Mouse (Mus musculus) 416B (cell line): ENCODE measurements at regions not wholly inside any gene's neighbourhood (a gene's known extent, or its start where the extent isn't known, plus 50 kb on each side); places are given as distances from the start of the nearest gene placed in this dataset.

Experiments used
- DNase-seq: peaks from one replicate; pipeline ENCODE4 v3.0.0; 2011; ENCODE audit warnings: low read depth

- no peak for DNase-seq
Measured at GRCm38 (mm10) chr4:12627158-12627871, 455.5 kb upstream of the Fam92a start.

- no peak for DNase-seq
Measured at GRCm38 (mm10) chr4:12620756-12621270, 449.0 kb upstream of the Fam92a start.

GRCm38 (mm10) chr4:12620059-12620755 is 448.4 kb upstream of the Fam92a start:
- DNase-seq: no peak

GRCm38 (mm10) chr4:12616665-12617064 is 444.9 kb upstream of the Fam92a start:
- DNase-seq: no peak

- no peak for DNase-seq
Measured at GRCm38 (mm10) chr4:12611511-12611910, 439.7 kb upstream of the Fam92a start.

GRCm38 (mm10) chr4:12601165-12601919 is 429.5 kb upstream of the Fam92a start:
- no peak for DNase-seq

- no peak for DNase-seq
Measured at GRCm38 (mm10) chr4:12595801-12596515, 424.1 kb upstream of the Fam92a start.

- no peak for DNase-seq
Measured at GRCm38 (mm10) chr4:12592973-12593372, 421.2 kb upstream of the Fam92a start.

- no peak for DNase-seq
Measured at GRCm38 (mm10) chr4:12578102-12578501, 406.3 kb upstream of the Fam92a start.

GRCm38 (mm10) chr4:12571881-12572280 is 400.1 kb upstream of the Fam92a start:
- peak; percentile 11 for DNase-seq

GRCm38 (mm10) chr4:12570689-12571088 is 398.9 kb upstream of the Fam92a start:
- DNase-seq: no peak

- DNase-seq: no peak
Measured at GRCm38 (mm10) chr4:12567643-12568042, 395.8 kb upstream of the Fam92a start.

- DNase-seq: no peak
Measured at GRCm38 (mm10) chr4:12563016-12563415, 391.2 kb upstream of the Fam92a start.

GRCm38 (mm10) chr4:12560546-12560945 is 388.7 kb upstream of the Fam92a start:
- no peak for DNase-seq

- no peak for DNase-seq
Measured at GRCm38 (mm10) chr4:12560015-12560414, 388.2 kb upstream of the Fam92a start.

- no peak for DNase-seq
Measured at GRCm38 (mm10) chr4:12557105-12557504, 385.3 kb upstream of the Fam92a start.

- DNase-seq: no peak
Measured at GRCm38 (mm10) chr4:12549265-12549664, 377.4 kb upstream of the Fam92a start.

- no peak for DNase-seq
Measured at GRCm38 (mm10) chr4:12543906-12544305, 372.1 kb upstream of the Fam92a start.

GRCm38 (mm10) chr4:12541508-12541907 is 369.7 kb upstream of the Fam92a start:
- DNase-seq: no peak

GRCm38 (mm10) chr4:12539184-12539791 is 367.5 kb upstream of the Fam92a start:
- no peak for DNase-seq

GRCm38 (mm10) chr4:12538694-12539121 is 366.9 kb upstream of the Fam92a start:
- peak; percentile 22 for DNase-seq
